Mouse (Mus musculus) effector memory CD4-positive, alpha-beta T cell, adult 5 months (primary cell): Measurements from ENCODE around the gene Gm10142. TPM values are rescaled to one million over a fixed set of nuclear protein-coding genes. Genes with fewer than 3 reads are reported as not detected.

Source experiments
- polyA plus RNA-seq: library from polyadenylated mRNA; unstranded; fragments of 100-300 nt; shearing (Covaris generic); gene quantifications from one replicate; pipeline ENCODE4 v1.2.1, GENCODE M21; 2017

Gene Gm10142
- not detected for polyA plus RNA-seq

GRCm38 (mm10) chr10:77715507-77715906, at the start of gene Gm10142:
Gene Gm10142, plus strand, starts transcription at chr10:77715807.

GRCm38 (mm10) chr10:77685895-77686664, 29.5 kb upstream of the Gm10142 start, which contains the start of gene Tspear:
Gene Tspear, plus strand, starts transcription at chr10:77686569.

GRCm38 (mm10) chr10:77690356-77690807, 25.2 kb upstream of the Gm10142 start, which contains the start of gene Gm19402:
Gene Gm19402, minus strand, starts transcription at chr10:77690757.

GRCm38 (mm10) chr10:77697133-77697532, 18.5 kb upstream of the Gm10142 start, which contains the start of gene Gm9508:
Gene Gm9508, minus strand, starts transcription at chr10:77697233.

GRCm38 (mm10) chr10:77706326-77706725, 9.3 kb upstream of the Gm10142 start, which contains the start of gene Gm10272:
Gene Gm10272, plus strand, starts transcription at chr10:77706626.

GRCm38 (mm10) chr10:77711157-77711556, 4.5 kb upstream of the Gm10142 start, which contains the start of gene Gm10024:
Gene Gm10024, plus strand, starts transcription at chr10:77711457.

GRCm38 (mm10) chr10:77720299-77720698, 4.7 kb downstream of the Gm10142 start, which contains the start of gene Krtap12-1:
Gene Krtap12-1, plus strand, starts transcription at chr10:77720599.

GRCm38 (mm10) chr10:77726186-77726585, 10.6 kb downstream of the Gm10142 start, which contains the start of gene Gm10100:
Gene Gm10100, plus strand, starts transcription at chr10:77726486.

GRCm38 (mm10) chr10:77741924-77742688, 26.5 kb downstream of the Gm10142 start, which contains the start of gene Gm18596:
Gene Gm18596, minus strand, starts transcription at chr10:77742638.

GRCm38 (mm10) chr10:77751254-77751653, 35.6 kb downstream of the Gm10142 start, which contains the start of gene Gm9736:
Gene Gm9736, minus strand, starts transcription at chr10:77751354.

GRCm38 (mm10) chr10:77759582-77759981, 44.0 kb downstream of the Gm10142 start, which contains the start of gene Gm3233:
Gene Gm3233, minus strand, starts transcription at chr10:77759682.

Other genes with a start within 250 kb of the Gm10142 start
- gene Fam207a, start 200.0 kb upstream of the Gm10142 start, polyA plus RNA-seq, result 23.3 TPM
- gene Itgb2, start 185.6 kb upstream of the Gm10142 start, polyA plus RNA-seq, result 547 TPM
- 86.6 TPM for gene Pttg1ip, start 134.1 kb upstream of the Gm10142 start, polyA plus RNA-seq
- gene Sumo3, start 109.7 kb upstream of the Gm10142 start, polyA plus RNA-seq, result 103 TPM
- not detected for gene Gm49325, start 109.6 kb upstream of the Gm10142 start, polyA plus RNA-seq
- gene Ube2g2, start 93.5 kb upstream of the Gm10142 start, polyA plus RNA-seq, result 54.5 TPM
- 0.70 TPM for gene Tspear, start 29.2 kb upstream of the Gm10142 start, polyA plus RNA-seq
- gene Gm19402, start 25.1 kb upstream of the Gm10142 start, polyA plus RNA-seq, result not detected
- gene Gm9508, start 18.6 kb upstream of the Gm10142 start, polyA plus RNA-seq, result not detected
- gene Gm10272, start 9.2 kb upstream of the Gm10142 start, polyA plus RNA-seq, result not detected
- not detected for gene Gm10024, start 4.3 kb upstream of the Gm10142 start, polyA plus RNA-seq
- not detected for gene Krtap12-1, start 4.8 kb downstream of the Gm10142 start, polyA plus RNA-seq
- gene Gm10100, start 10.7 kb downstream of the Gm10142 start, polyA plus RNA-seq, result not detected
- gene Gm18596, start 26.8 kb downstream of the Gm10142 start, polyA plus RNA-seq, result not detected
- not detected for gene Gm9736, start 35.5 kb downstream of the Gm10142 start, polyA plus RNA-seq
- not detected for gene Gm3233, start 43.9 kb downstream of the Gm10142 start, polyA plus RNA-seq
- gene Gm3238, start 55.5 kb downstream of the Gm10142 start, polyA plus RNA-seq, result not detected
- not detected for gene Gm7138, start 61.1 kb downstream of the Gm10142 start, polyA plus RNA-seq
- gene Gm3250, start 66.7 kb downstream of the Gm10142 start, polyA plus RNA-seq, result not detected
- not detected for gene Gm7137, start 72.4 kb downstream of the Gm10142 start, polyA plus RNA-seq
- gene Gm9639, start 79.3 kb downstream of the Gm10142 start, polyA plus RNA-seq, result not detected
- gene Gm19668, start 83.3 kb downstream of the Gm10142 start, polyA plus RNA-seq, result not detected
- not detected for gene Gm9507, start 96.0 kb downstream of the Gm10142 start, polyA plus RNA-seq
- gene Gm2696, start 98.9 kb downstream of the Gm10142 start, polyA plus RNA-seq, result not detected
- not detected for gene Krtap10-4, start 111.3 kb downstream of the Gm10142 start, polyA plus RNA-seq
- not detected for gene Krtap10-10, start 120.1 kb downstream of the Gm10142 start, polyA plus RNA-seq
- not detected for gene Gm36176, start 131.0 kb downstream of the Gm10142 start, polyA plus RNA-seq
- gene Gm10318, start 137.1 kb downstream of the Gm10142 start, polyA plus RNA-seq, result not detected
- not detected for gene Gm3285, start 146.2 kb downstream of the Gm10142 start, polyA plus RNA-seq
- not detected for gene Lrrc3, start 186.7 kb downstream of the Gm10142 start, polyA plus RNA-seq